Mouse (Mus musculus) cerebellum, postnatal 4 days (tissue): ENCODE measurements around the gene Grik3.
A peak's percentile ranks its signal among the peaks of the same experiment; 100 is the strongest.

Experiments used
- DNase-seq, 2 experiments: peaks; one replicate each; pipeline ENCODE4 v3.0.0; 2022; ENCODE audit warnings: low spot score in 2 of 2, mixed read lengths in 1 of 2

Gene Grik3

GRCm38 (mm10) chr4:125640921-125641663 is 150.6 kb downstream of the Grik3 start:
- no peak for DNase-seq

- DNase-seq = peak in 1 of 2 experiments; percentile 55
Observed at GRCm38 (mm10) chr4:125644581-125645568, 154.4 kb downstream of the Grik3 start.

GRCm38 (mm10) chr4:125651676-125652246 is 161.3 kb downstream of the Grik3 start:
- DNase-seq = no peak

- no peak for DNase-seq
Observed at GRCm38 (mm10) chr4:125656031-125656430, 165.5 kb downstream of the Grik3 start.

GRCm38 (mm10) chr4:125658376-125658775 is 167.9 kb downstream of the Grik3 start:
- DNase-seq = no peak

- DNase-seq = peak in 1 of 2 experiments; percentile 60
Observed at GRCm38 (mm10) chr4:125661982-125662381, 171.5 kb downstream of the Grik3 start.

- DNase-seq = no peak
Observed at GRCm38 (mm10) chr4:125663262-125663661, 172.8 kb downstream of the Grik3 start.

- no peak for DNase-seq
Observed at GRCm38 (mm10) chr4:125665955-125666354, 175.5 kb downstream of the Grik3 start.

GRCm38 (mm10) chr4:125682007-125682406 is 191.5 kb downstream of the Grik3 start:
- no peak for DNase-seq

GRCm38 (mm10) chr4:125687078-125687477 is 196.6 kb downstream of the Grik3 start:
- no peak for DNase-seq

- no peak for DNase-seq
Observed at GRCm38 (mm10) chr4:125695431-125695830, 204.9 kb downstream of the Grik3 start.

- no peak for DNase-seq
Observed at GRCm38 (mm10) chr4:125696182-125696939, 205.9 kb downstream of the Grik3 start.

- DNase-seq = no peak
Observed at GRCm38 (mm10) chr4:125697626-125698025, 207.1 kb downstream of the Grik3 start.

GRCm38 (mm10) chr4:125699056-125699455 is 208.6 kb downstream of the Grik3 start:
- DNase-seq = no peak

- DNase-seq = peak in 1 of 2 experiments; percentile 62
Observed at GRCm38 (mm10) chr4:125700331-125700730, 209.8 kb downstream of the Grik3 start.

- DNase-seq = peak; percentile 75 to 90
Observed at GRCm38 (mm10) chr4:125702607-125703309, 212.3 kb downstream of the Grik3 start.

- peak in 1 of 2 experiments; percentile 47 for DNase-seq
Observed at GRCm38 (mm10) chr4:125703310-125703690, 212.8 kb downstream of the Grik3 start.

- no peak for DNase-seq
Observed at GRCm38 (mm10) chr4:125705746-125706145, 215.2 kb downstream of the Grik3 start.

GRCm38 (mm10) chr4:125709716-125710115 is 219.2 kb downstream of the Grik3 start:
- no peak for DNase-seq

- DNase-seq = no peak
Observed at GRCm38 (mm10) chr4:125717881-125718280, 227.4 kb downstream of the Grik3 start.
